Mouse (Mus musculus) left cerebral cortex, adult 18-20 months (tissue): Measurements from ENCODE around the gene Sufu. TPM values are rescaled to one million over a fixed set of nuclear protein-coding genes. Genes with fewer than 3 reads are reported as not detected.

Source experiments
- DNase-seq, 2 experiments: peaks; one replicate each; pipeline ENCODE4 v3.0.0; 2021 to 2022; ENCODE audit warnings: low spot score in 2 of 2, mixed read lengths in 1 of 2
- total RNA-seq, 2 experiments: library from RNA; stranded (reverse); gene quantifications; 2 replicates each; pipeline ENCODE4 v1.2.3; 2021

The Sufu gene
- total RNA-seq, 2 experiments from 2014 or later: 18.4 to 18.6 TPM

- DNase-seq: no peak
Measured at GRCm38 (mm10) chr19:46510401-46510800, 113.7 kb downstream of the Sufu start.

- DNase-seq: no peak
Measured at GRCm38 (mm10) chr19:46510824-46511223, 114.1 kb downstream of the Sufu start.

GRCm38 (mm10) chr19:46511263-46511662, 114.6 kb downstream of the Sufu start:
- no peak for DNase-seq

GRCm38 (mm10) chr19:46514387-46514786, 117.7 kb downstream of the Sufu start:
- no peak for DNase-seq

GRCm38 (mm10) chr19:46515287-46515821, 118.7 kb downstream of the Sufu start:
- no peak for DNase-seq

- DNase-seq: no peak
Measured at GRCm38 (mm10) chr19:46516667-46517528, 120.2 kb downstream of the Sufu start.

- DNase-seq: no peak
Measured at GRCm38 (mm10) chr19:46517529-46518351, 121.0 kb downstream of the Sufu start.

GRCm38 (mm10) chr19:46518352-46518787, 121.7 kb downstream of the Sufu start:
- DNase-seq: no peak

GRCm38 (mm10) chr19:46518828-46519621, 122.3 kb downstream of the Sufu start:
- DNase-seq: no peak

- no peak for DNase-seq
Measured at GRCm38 (mm10) chr19:46521698-46522097, 125.0 kb downstream of the Sufu start.

GRCm38 (mm10) chr19:46522433-46523044, 125.8 kb downstream of the Sufu start:
- DNase-seq: no peak

- no peak for DNase-seq
Measured at GRCm38 (mm10) chr19:46523131-46523479, 126.4 kb downstream of the Sufu start.

- peak; percentile 67 to 78 for DNase-seq
Measured at GRCm38 (mm10) chr19:46523480-46524151, 126.9 kb downstream of the Sufu start.

GRCm38 (mm10) chr19:46524152-46524544, 127.5 kb downstream of the Sufu start:
- DNase-seq: no peak

- no peak for DNase-seq
Measured at GRCm38 (mm10) chr19:46524601-46525321, 128.1 kb downstream of the Sufu start.

GRCm38 (mm10) chr19:46525691-46526631, 129.3 kb downstream of the Sufu start:
- DNase-seq: no peak

GRCm38 (mm10) chr19:46527632-46528528, 131.2 kb downstream of the Sufu start:
- DNase-seq: no peak
